Mouse (Mus musculus) midbrain, embryonic 14.5 days (tissue): ENCODE measurements around the gene Lenep. TPM values are rescaled to one million over a fixed set of nuclear protein-coding genes. Genes with fewer than 3 reads are reported as not detected.

Experiments used
- ATAC-seq: fragments of 200-750 bp; cut with Nextera tagmentation; 2 replicates; pipeline ENCODE4 v1.8.0; 2017; ENCODE audit warnings: moderate number of reproducible peaks, moderate library complexity; ENCODE audit not compliant: low FRiP score, low TSS enrichment
- DNase-seq: peaks from one replicate; pipeline ENCODE4 v3.0.0-alpha.2; 2015
- H3K27ac ChIP-seq: fragments of 300-500 bp; sonication (generic); replicated peaks from 2 replicates; pipeline ENCODE4 v1.5.1; 2014; ENCODE audit warnings: mild to moderate bottlenecking, low read depth, low read length, moderate library complexity
- H3K27me3 ChIP-seq: fragments of 300-500 bp; sonication (generic); 2 replicates; pipeline ENCODE4 v1.6.1; 2014; ENCODE audit warnings: low read length, control low read depth, mixed read lengths; ENCODE audit not compliant: control insufficient read depth, insufficient read depth
- H3K36me3 ChIP-seq: fragments of 300-500 bp; sonication (generic); 2 replicates; pipeline ENCODE4 v1.6.1; 2014; ENCODE audit warnings: low read length, control low read depth; ENCODE audit not compliant: control insufficient read depth, insufficient read depth
- H3K4me1 ChIP-seq: fragments of 300-500 bp; sonication (generic); 2 replicates; pipeline ENCODE4 v1.6.1; 2014; ENCODE audit warnings: mild to moderate bottlenecking, antibody characterized with exemption, low read length, control low read depth; ENCODE audit not compliant: control insufficient read depth, insufficient read depth
- H3K4me2 ChIP-seq: fragments of 300-500 bp; sonication (generic); 2 replicates; pipeline ENCODE4 v1.6.1; 2014; ENCODE audit warnings: mild to moderate bottlenecking, low read length, moderate library complexity
- H3K4me3 ChIP-seq: fragments of 300-500 bp; sonication (generic); replicated peaks from 2 replicates; pipeline ENCODE4 v1.5.1; 2014; ENCODE audit warnings: low read depth, low read length
- H3K9ac ChIP-seq: fragments of 300-500 bp; sonication (generic); replicated peaks from 2 replicates; pipeline ENCODE4 v1.6.1; 2014; ENCODE audit warnings: mild to moderate bottlenecking, low read length, moderate library complexity
- H3K9me3 ChIP-seq: fragments of 300-500 bp; sonication (generic); 2 replicates; pipeline ENCODE4 v1.6.1; 2016; ENCODE audit warnings: low read length, control low read depth, mixed read lengths; ENCODE audit not compliant: control insufficient read depth
- WGBS: fragments of 180-500 bp; shearing (Covaris S2); extraction: QIAGEN DNeasy Blood & Tissue Kit; methylation state at CpG from one replicate; pipeline ENCODE4 v1.1.7; 2014; 5-methylcytosine and 5-hydroxymethylcytosine counted together
- polyA plus RNA-seq: library from polyadenylated mRNA; unstranded; fragments of >200 nt; fragmentation: Nextera tagmentation; extraction: Ambion mirVana; gene quantifications from 2 replicates; pipeline ENCODE4 v1.2.1, GENCODE M21; 2014

Lenep gene
- polyA plus RNA-seq: 0.53 TPM in 1 of 2 replicates, not detected in the other

GRCm38 (mm10) chr3:89402693-89403092 is at the start of gene Lenep:
TSS of gene Lenep (minus strand) at chr3:89402793.
- peaks cover 47% of the 10 kb centered on the region for H3K36me3 ChIP-seq
- no peak within 1 kb of the TSS for H3K9ac ChIP-seq
- no peaks in the 10 kb centered on the region for H3K9me3 ChIP-seq
- no peaks in the 10 kb centered on the region for H3K4me1 ChIP-seq
- no peak within 1 kb of the TSS for H3K4me3 ChIP-seq
- DNase-seq (no peak), ATAC-seq (no peak)
- WGBS: 71% methylated on average over 5 of the region's 5 CpGs
- H3K4me2 ChIP-seq: no peak within 1 kb of the TSS
- H3K27me3 ChIP-seq: no peaks in the 10 kb centered on the region
- no peak within 1 kb of the TSS for H3K27ac ChIP-seq

GRCm38 (mm10) chr3:89451916-89452315 is 49.3 kb upstream of the Lenep start:
- DNase-seq (peak; percentile 39), ATAC-seq (no peak)
- H3K9me3 ChIP-seq: no peaks in the 10 kb centered on the region
- H3K27me3 ChIP-seq: no peaks in the 10 kb centered on the region
- H3K36me3 ChIP-seq: no peaks in the 10 kb centered on the region
- H3K4me1 ChIP-seq: no peaks in the 10 kb centered on the region
- no peak overlapping the region for H3K4me2 ChIP-seq
- H3K27ac ChIP-seq: no peak overlapping the region
- no peak overlapping the region for H3K9ac ChIP-seq
- no peak overlapping the region for H3K4me3 ChIP-seq
- 90% methylated on average over 1 of the region's 1 CpGs for WGBS

GRCm38 (mm10) chr3:89449541-89449940 is 46.9 kb upstream of the Lenep start:
- no peak overlapping the region for H3K4me3 ChIP-seq
- no peak overlapping the region for H3K9ac ChIP-seq
- no peaks in the 10 kb centered on the region for H3K27me3 ChIP-seq
- H3K27ac ChIP-seq: no peak overlapping the region
- no peak overlapping the region for H3K4me2 ChIP-seq
- peak; percentile 34 for ATAC-seq
- 37% methylated on average over 7 of the region's 7 CpGs for WGBS
- no peaks in the 10 kb centered on the region for H3K9me3 ChIP-seq
- peak; percentile 82 for DNase-seq
- no peaks in the 10 kb centered on the region for H3K36me3 ChIP-seq
- no peaks in the 10 kb centered on the region for H3K4me1 ChIP-seq

- no peak overlapping the region for H3K4me2 ChIP-seq
- no peaks in the 10 kb centered on the region for H3K4me1 ChIP-seq
- H3K36me3 ChIP-seq: no peaks in the 10 kb centered on the region
- no peaks in the 10 kb centered on the region for H3K9me3 ChIP-seq
- whole genome bisulfite sequencing: 73% methylated on average over 13 of the region's 13 CpGs
- DNase-seq (no peak), ATAC-seq (peak; percentile 17; the same call in 1 of the 2 replicates)
- no peak overlapping the region for H3K27ac ChIP-seq
- H3K9ac ChIP-seq: no peak overlapping the region
- no peak overlapping the region for H3K4me3 ChIP-seq
- H3K27me3 ChIP-seq: no peaks in the 10 kb centered on the region
Observed at GRCm38 (mm10) chr3:89448720-89449537, 46.3 kb upstream of the Lenep start.

- Histone ChIP-seq H3K4me1 (peaks cover 5% of the 10 kb centered on the region; the same call in 1 of the 2 replicates), H3K9ac (no peak overlapping the region), H3K4me2 (no peak overlapping the region), H3K27me3 (no peaks in the 10 kb centered on the region), H3K36me3 (no peaks in the 10 kb centered on the region), H3K4me3 (no peak overlapping the region), H3K9me3 (no peaks in the 10 kb centered on the region), H3K27ac (no peak overlapping the region)
- DNase-seq (no peak), ATAC-seq (no peak)
- WGBS: 93% methylated on average over 2 of the region's 2 CpGs
Observed at GRCm38 (mm10) chr3:89440691-89441090, 38.1 kb upstream of the Lenep start.

- Histone ChIP-seq H3K9me3 (no peaks in the 10 kb centered on the region), H3K4me1 (peaks cover 5% of the 10 kb centered on the region; the same call in 1 of the 2 replicates), H3K9ac (no peak overlapping the region), H3K4me2 (peak overlapping the region; percentile 45), H3K36me3 (peaks cover 29% of the 10 kb centered on the region), H3K27me3 (no peaks in the 10 kb centered on the region), H3K4me3 (0 out of 2 replicates have a peak overlapping the region, but pooled peaks have one; percentile 20), H3K27ac (no peak overlapping the region)
- ATAC-seq: no peak
- 19% methylated on average over 5 of the region's 5 CpGs for WGBS
- DNase-seq: peak; percentile 20
Observed at GRCm38 (mm10) chr3:89437269-89437668, 34.7 kb upstream of the Lenep start.

GRCm38 (mm10) chr3:89436176-89437113 is 33.9 kb upstream of the Lenep start, which contains the start of gene Pbxip1:
TSS of gene Pbxip1 (plus strand) at chr3:89436706.
- DNase-seq: peak; percentile 68
- Histone ChIP-seq H3K27me3 (no peaks in the 10 kb centered on the region), H3K27ac (no peak within 1 kb of the TSS), H3K4me3 (peak within 1 kb of the TSS; percentile 20), H3K36me3 (peaks cover 32% of the 10 kb centered on the region), H3K4me2 (peak within 1 kb of the TSS; percentile 45), H3K9me3 (no peaks in the 10 kb centered on the region), H3K4me1 (peaks cover 8% of the 10 kb centered on the region), H3K9ac (no peak within 1 kb of the TSS)
- peak; percentile 48; the same call in 1 of the 2 replicates for ATAC-seq
- 4% methylated on average over 16 of the region's 16 CpGs for WGBS

GRCm38 (mm10) chr3:89435041-89435440 is 32.4 kb upstream of the Lenep start:
- Histone ChIP-seq H3K4me1 (peaks cover 14% of the 10 kb centered on the region), H3K4me3 (no peak overlapping the region), H3K36me3 (peaks cover 32% of the 10 kb centered on the region), H3K27me3 (no peaks in the 10 kb centered on the region), H3K9me3 (no peaks in the 10 kb centered on the region), H3K9ac (no peak overlapping the region), H3K4me2 (no peak overlapping the region), H3K27ac (no peak overlapping the region)
- 66% methylated on average over 7 of the region's 7 CpGs for WGBS
- no peak for DNase-seq
- ATAC-seq: no peak
